Mouse (Mus musculus) CH12.LX (cell line): ENCODE results near the gene Wnk1. TPM values are rescaled to one million over a fixed set of nuclear protein-coding genes. Genes with fewer than 3 reads are reported as not detected.

Experiments
- DNase-seq: peaks from one replicate; pipeline ENCODE4 v3.0.0-alpha.2; 2013; ENCODE audit errors: extremely low read depth
- H3K27ac ChIP-seq: 2 replicates; pipeline ENCODE4 v1.5.1; 2012; ENCODE audit warnings: low read depth, mild to moderate bottlenecking, control low read depth, moderate library complexity; ENCODE audit not compliant: insufficient read depth
- H3K27me3 ChIP-seq: replicated peaks from 2 replicates; pipeline ENCODE3; 2012; ENCODE audit warnings: inconsistent platforms
- H3K36me3 ChIP-seq, 2 experiments: replicated peaks in 1 of 2; 2 replicates each; pipeline versions ENCODE3 to v1.6.1; 2012; ENCODE audit warnings: inconsistent platforms in 1 of 2, low read length in 1 of 2, mild to moderate bottlenecking in 1 of 2, mixed read lengths in 1 of 2, moderate library complexity in 1 of 2; ENCODE audit not compliant: control insufficient read depth in 1 of 2, insufficient read depth in 1 of 2
- H3K4me1 ChIP-seq, 2 experiments: 2 replicates each; pipeline ENCODE4 v1.6.1; 2012; ENCODE audit warnings: inconsistent platforms in 1 of 2, moderate library complexity in 1 of 2; ENCODE audit not compliant: insufficient read depth in 2 of 2, control insufficient read depth in 1 of 2
- H3K4me2 ChIP-seq: 2 replicates; pipeline ENCODE4 v1.6.1; 2012; ENCODE audit warnings: low read depth, mild to moderate bottlenecking, control low read depth; ENCODE audit not compliant: poor library complexity, insufficient read depth, severe bottlenecking
- H3K4me3 ChIP-seq, 3 experiments: fragments of 150-350 bp in 1 of 3; sonication (generic) in 1 of 3; replicated peaks in 1 of 3; 2 replicates each; pipeline versions ENCODE3 to v1.5.1; 2011 to 2012; ENCODE audit warnings: low read depth in 2 of 3, low read length in 2 of 3, mild to moderate bottlenecking in 2 of 3, moderate library complexity in 2 of 3, control low read depth in 1 of 3, improper control_type of control experiment in 1 of 3, inconsistent platforms in 1 of 3, mixed read lengths in 1 of 3; ENCODE audit not compliant: poor library complexity in 1 of 3
- H3K79me2 ChIP-seq: replicated peaks from 2 replicates; pipeline ENCODE4 v1.6.1; 2012; ENCODE audit warnings: mild to moderate bottlenecking, moderate library complexity; ENCODE audit not compliant: control insufficient read depth, poor library complexity, insufficient read depth, severe bottlenecking; ENCODE audit errors: extremely low read depth
- H3K9ac ChIP-seq: 2 replicates; pipeline ENCODE4 v1.6.1; 2012; ENCODE audit warnings: low read depth, mild to moderate bottlenecking, control low read depth, moderate library complexity; ENCODE audit not compliant: insufficient read depth
- H3K9me3 ChIP-seq: replicated peaks from 2 replicates; pipeline ENCODE3; 2012; ENCODE audit warnings: low read length, inconsistent platforms, mixed read lengths
- CTCF ChIP-seq, 2 experiments: IDR thresholded peaks in 1 of 2; conservative IDR thresholded peaks in 1 of 2; 2 replicates each; pipeline ENCODE4 v1.5.1; 2011 to 2012; ENCODE audit warnings: low read depth in 2 of 2, low read length in 2 of 2, improper control_type of control experiment in 1 of 2, inconsistent platforms in 1 of 2, mild to moderate bottlenecking in 1 of 2, moderate library complexity in 1 of 2
- ETS1 ChIP-seq: conservative IDR thresholded peaks from 2 replicates; pipeline ENCODE4 v1.6.1; 2012; ENCODE audit warnings: low read depth, mild to moderate bottlenecking, inconsistent platforms, low read length, improper control_type of control experiment, moderate library complexity
- HCFC1 ChIP-seq: IDR thresholded peaks from 2 replicates; pipeline ENCODE4 v1.6.1; 2012; ENCODE audit warnings: low read depth, mild to moderate bottlenecking, inconsistent platforms, low read length, improper control_type of control experiment
- JUND ChIP-seq: conservative IDR thresholded peaks from 2 replicates; pipeline ENCODE4 v1.6.1; 2011; ENCODE audit warnings: low read depth, low read length, improper control_type of control experiment
- KAT2A ChIP-seq: IDR thresholded peaks from 2 replicates; pipeline ENCODE4 v1.6.1; 2012; ENCODE audit warnings: low read length, improper control_type of control experiment, inconsistent platforms; ENCODE audit not compliant: insufficient replicate concordance
- MYC ChIP-seq: IDR thresholded peaks from 2 replicates; pipeline ENCODE4 v1.6.1; 2011; ENCODE audit warnings: low read depth, mild to moderate bottlenecking, improper control_type of control experiment, low read length
- POLR2A ChIP-seq: IDR thresholded peaks from 2 replicates; pipeline ENCODE4 v1.6.1; 2011; ENCODE audit warnings: low read depth, mild to moderate bottlenecking, improper control_type of control experiment, low read length
- POLR2AphosphoS2 ChIP-seq: IDR thresholded peaks from 2 replicates; pipeline ENCODE4 v1.6.1; 2011; ENCODE audit warnings: low read depth, low read length, improper control_type of control experiment
- SMC3 ChIP-seq: IDR thresholded peaks from 2 replicates; pipeline ENCODE4 v1.6.1; 2011; ENCODE audit warnings: low read depth, low read length, improper control_type of control experiment
- TBP ChIP-seq: conservative IDR thresholded peaks from 2 replicates; pipeline ENCODE4 v1.6.1; 2011; ENCODE audit warnings: low read depth, low read length, improper control_type of control experiment
- ZKSCAN1 ChIP-seq: IDR thresholded peaks from 2 replicates; pipeline ENCODE4 v1.6.1; 2012; ENCODE audit warnings: low read depth, inconsistent platforms, low read length, improper control_type of control experiment, borderline replicate concordance
- ZMIZ1 ChIP-seq: IDR thresholded peaks from 2 replicates; pipeline ENCODE4 v1.6.1; 2012; ENCODE audit warnings: low read depth, mild to moderate bottlenecking, inconsistent platforms, low read length, improper control_type of control experiment
- dilution Hi-C: fragments of 300-500 bp; cut with MboI; formaldehyde crosslinking; loops from 2 replicates; pipeline ENCODE4 v1.14.3; 2020; ENCODE audit warnings: low sequenced_read_pairs; ENCODE audit not compliant: extremely low pct_unique_long_range_greater_than_20kb, extremely low pct_ligation_motif_present
- in situ Hi-C: fragments of 300-500 bp; cut with MboI; formaldehyde crosslinking; loops from 3 replicates; pipeline ENCODE4 v1.14.3; 2019; ENCODE audit warnings: low sequenced_read_pairs, low pct_ligation_motif_present, low pct_unique_long_range_greater_than_20kb, mixed read lengths
- polyA plus RNA-seq: library from polyadenylated mRNA; unstranded; fragments of >175 nt; gene quantifications from 2 replicates; pipeline ENCODE4 v1.2.1, GENCODE M21; 2012; ENCODE audit warnings: low read depth; ENCODE audit not compliant: insufficient read length
- total RNA-seq, 2 experiments: library from RNA; depleted of rRNA; stranded (reverse); fragments of 300-350 nt in 1 of 2; fragments of >200 nt in 1 of 2; gene quantifications; 2 replicates each; pipeline ENCODE4 v1.2.3; 2012 to 2014

Gene Wnk1
- total and polyA plus RNA-seq, 3 experiments, result 97.2 to 216 (median 125) TPM

- dilution Hi-C loops, result no loop called here
Observed at GRCm38 (mm10) chr6:119996480-119996879, 42.0 kb downstream of the Wnk1 start.

DNA sequence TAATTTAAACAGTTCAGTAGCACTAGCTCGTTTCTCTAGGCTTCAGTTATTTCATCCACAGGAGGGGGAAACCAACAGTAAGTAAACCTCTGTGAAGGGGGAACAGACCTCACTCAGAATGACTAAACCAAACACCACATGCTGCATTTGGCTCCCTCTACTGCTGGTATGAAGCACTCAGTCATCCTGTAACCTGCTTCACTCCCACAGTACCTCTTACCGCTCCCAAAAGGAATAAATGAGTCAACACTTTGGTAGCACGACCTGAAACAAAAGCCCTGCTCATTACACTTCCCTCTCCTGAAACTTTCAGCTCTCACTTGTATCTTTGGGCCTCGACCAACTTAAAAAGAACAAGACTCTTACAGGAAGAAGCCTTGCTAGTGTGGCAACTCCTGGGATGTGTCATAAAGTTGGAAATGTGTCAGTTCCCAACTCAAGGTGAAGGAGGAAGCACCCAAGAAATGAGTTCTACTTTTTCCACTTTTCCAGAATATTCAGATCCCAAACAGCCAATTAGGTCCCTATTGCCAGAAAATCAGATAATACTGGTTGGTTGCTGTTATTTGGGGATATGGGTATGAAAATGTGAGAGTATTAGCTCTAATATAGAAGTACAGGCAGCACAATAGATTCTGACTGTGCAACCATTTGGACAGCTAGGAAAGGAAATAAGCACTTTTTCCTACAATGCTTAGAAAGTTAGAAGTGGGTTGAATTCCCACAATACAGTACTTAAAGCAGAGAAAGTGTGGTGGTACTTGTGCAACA, 114.1 kb downstream of the Wnk1 start:
- 0 out of 2 replicates have a peak, but pooled peaks cover 2% of the 10 kb centered on the region for H3K79me2 ChIP-seq
- H3K4me3 ChIP-seq, result no peak overlapping the region
- peaks cover 0 to 10% of the 10 kb centered on the region in 2 experiments; a peak in 2 of 4 replicates for H3K4me1 ChIP-seq
- in situ Hi-C loops, result loop anchor here (25.0 kb wide), 2 partner anchors 112 to 437 kb away; partner anchors contain the start of gene Fbxl14
- dilution Hi-C loops, result no loop called here
- no peaks in the 10 kb centered on the region for H3K27me3 ChIP-seq
- H3K27ac ChIP-seq, result no peak overlapping the region
- peaks cover 78 to 97% of the 10 kb centered on the region in 2 experiments for H3K36me3 ChIP-seq
- H3K4me2 ChIP-seq, result no peak overlapping the region
- no peak overlapping the region for H3K9ac ChIP-seq
- TF ChIP-seq MYC (no peak), SMC3 (peak; percentile 59), TBP (no peak), CTCF (conservative IDR thresholded peaks at IDR 0.05 in 1 of 2, IDR thresholded peaks at IDR 0.05 in 1 of 2; ENCODE audit: low read depth in 2 of 2, low read length in 2 of 2) (peak in 1 of 2 experiments; percentile 66; a peak in 2 of 4 replicates), POLR2AphosphoS2 (peak; percentile 96), ETS1 (no peak), POLR2A (0 out of 2 replicates have a peak, but pooled peaks have one; percentile 34), KAT2A (no peak), ZMIZ1 (no peak)
- H3K9me3 ChIP-seq, result no peaks in the 10 kb centered on the region
- DNase-seq, result peak; percentile 71

More at GRCm38 (mm10) chr6:119996480-119996879, 42.0 kb downstream of the Wnk1 start:
- TF ChIP-seq CTCF (conservative IDR thresholded peaks at IDR 0.05 in 1 of 2, IDR thresholded peaks at IDR 0.05 in 1 of 2; ENCODE audit: low read depth in 2 of 2, low read length in 2 of 2) (peak in 1 of 2 experiments; percentile 39; a peak in 2 of 4 replicates), HCFC1 (no peak), ZKSCAN1 (no peak), KAT2A (no peak), MYC (no peak), POLR2AphosphoS2 (no peak), JUND (no peak)
- Histone ChIP-seq H3K27me3 (no peaks in the 10 kb centered on the region), H3K9ac (no peak overlapping the region), H3K4me3 (no peak overlapping the region), H3K9me3 (no peaks in the 10 kb centered on the region), H3K36me3 (peaks cover 30 to 62% of the 10 kb centered on the region in 2 experiments), H3K27ac (no peak overlapping the region), H3K4me2 (no peak overlapping the region), H3K4me1 (no peaks in the 10 kb centered on the region; a peak in 1 of 4 replicates), H3K79me2 (peaks cover 73% of the 10 kb centered on the region)
- no peak for DNase-seq
- in situ Hi-C loops, result no loop called here
